ENCODE assay signal across 7 mouse cellular contexts in genomic region chr4:124751300-124752250, GRCm38 (mm10). TPM values are rescaled to one million over a fixed set of nuclear protein-coding genes. Genes with fewer than 3 reads are reported as not detected.
DNase-seq lines count a peak whose midpoint lies in the region; ATAC-seq and TF ChIP-seq lines count a peak whose summit lies in the region.

No protein-coding gene starts in this region.

- H3K27me3 ChIP-seq in embryonic facial prominence, embryonic 12.5 days, result no peaks in the 10 kb centered on the region
- H3K27me3 ChIP-seq in kidney, adult 2 months (replicated peaks; ENCODE audit: control insufficient read depth, insufficient read depth, low read length), result no peaks in the 10 kb centered on the region
- no peaks in the 10 kb centered on the region for H3K27me3 ChIP-seq in limb, embryonic 12.5 days
- no peaks in the 10 kb centered on the region for H3K27me3 ChIP-seq in midbrain, embryonic 15.5 days (replicated peaks)
- no peaks in the 10 kb centered on the region for H3K27me3 ChIP-seq in spleen, adult 2 months (ENCODE audit: control insufficient read depth, insufficient read depth, low read length)

- WGBS in embryonic facial prominence, embryonic 12.5 days, result under 1% methylated on average over 75 of the region's 75 CpGs
- under 1% methylated on average over 75 of the region's 75 CpGs for WGBS in kidney, adult 2 months
- under 1% methylated on average over 75 of the region's 75 CpGs for WGBS in limb, embryonic 12.5 days
- under 1% methylated on average over 75 of the region's 75 CpGs for WGBS in midbrain, embryonic 15.5 days
- under 1% methylated on average over 75 of the region's 75 CpGs for WGBS in spleen, adult 2 months

- peak; percentile 98 for ATAC-seq in embryonic facial prominence, embryonic 12.5 days (ENCODE audit: insufficient number of reproducible peaks, insufficient read depth, low FRiP score, low TSS enrichment)
- ATAC-seq in limb, embryonic 12.5 days (ENCODE audit: insufficient number of reproducible peaks, insufficient read depth, low FRiP score, low TSS enrichment, low read depth), result peak; percentile 99
- peak; percentile 99 for ATAC-seq in midbrain, embryonic 15.5 days (replicated peaks)

- H3K4me1 ChIP-seq in embryonic facial prominence, embryonic 12.5 days, result peaks cover 26% of the 10 kb centered on the region
- peaks cover 15% of the 10 kb centered on the region for H3K4me1 ChIP-seq in kidney, adult 2 months (ENCODE audit: control insufficient read depth, insufficient read depth, low read length)
- peaks cover 15% of the 10 kb centered on the region for H3K4me1 ChIP-seq in limb, embryonic 12.5 days (replicated peaks)
- H3K4me1 ChIP-seq in midbrain, embryonic 15.5 days, result peaks cover 16% of the 10 kb centered on the region
- peaks cover 16% of the 10 kb centered on the region; the same call in 1 of the 2 replicates for H3K4me1 ChIP-seq in spleen, adult 2 months (ENCODE audit: control insufficient read depth, insufficient read depth, insufficient read length)

- H3K4me2 ChIP-seq in embryonic facial prominence, embryonic 12.5 days (replicated peaks), result peak overlapping the region; percentile 96
- peak overlapping the region; percentile 97 for H3K4me2 ChIP-seq in limb, embryonic 12.5 days
- peak overlapping the region; percentile 95 for H3K4me2 ChIP-seq in midbrain, embryonic 15.5 days

- peak; percentile 99 for DNase-seq in adrenal gland, postnatal 25 days
- DNase-seq in heart, adult 18-20 months, result peak; percentile 99 to 100
- peak; percentile 99 for DNase-seq in kidney, adult 2 months
- DNase-seq in spleen, adult 2 months (ENCODE audit: low read depth in 1 of 2, low spot score in 2 of 2), result peak; percentile 88 to 98

- H3K36me3 ChIP-seq in embryonic facial prominence, embryonic 12.5 days, result no peaks in the 10 kb centered on the region
- H3K36me3 ChIP-seq in kidney, adult 2 months (ENCODE audit: control insufficient read depth, insufficient read depth, low read length), result no peaks in the 10 kb centered on the region
- peaks cover 3% of the 10 kb centered on the region; the same call in 1 of the 2 replicates for H3K36me3 ChIP-seq in limb, embryonic 12.5 days
- 0 out of 2 replicates have a peak, but pooled peaks cover 3% of the 10 kb centered on the region for H3K36me3 ChIP-seq in midbrain, embryonic 15.5 days (replicated peaks)
- H3K36me3 ChIP-seq in spleen, adult 2 months (ENCODE audit: control insufficient read depth, insufficient read depth, low read length), result no peaks in the 10 kb centered on the region

- peak; percentile 32 for TF ChIP-seq POLR2A in kidney, adult 2 months (IDR thresholded peaks at IDR 0.05; ENCODE audit: low read depth, low read length)
- peak; percentile 35 for TF ChIP-seq POLR2A in spleen, adult 2 months (IDR thresholded peaks at IDR 0.05; ENCODE audit: low read depth, low read length)

- H3K4me3 ChIP-seq in embryonic facial prominence, embryonic 12.5 days, result peak overlapping the region; percentile 79
- H3K4me3 ChIP-seq in kidney, adult 2 months (ENCODE audit: insufficient read depth, low read depth, low read length), result peak overlapping the region; percentile 77
- H3K4me3 ChIP-seq in limb, embryonic 12.5 days (replicated peaks), result peak overlapping the region; percentile 77
- H3K4me3 ChIP-seq in midbrain, embryonic 15.5 days, result peak overlapping the region; percentile 78
- H3K4me3 ChIP-seq in spleen, adult 2 months (ENCODE audit: extremely low read depth, insufficient read depth, insufficient read length), result peak overlapping the region; percentile 92

- H3K27ac ChIP-seq in embryonic facial prominence, embryonic 12.5 days, result no peak overlapping the region
- H3K27ac ChIP-seq in kidney, adult 2 months (ENCODE audit: insufficient read depth, low read depth, low read length), result peak overlapping the region; percentile 59
- H3K27ac ChIP-seq in limb, embryonic 12.5 days, result no peak overlapping the region
- H3K27ac ChIP-seq in midbrain, embryonic 15.5 days, result peak overlapping the region; percentile 39; the same call in 1 of the 2 replicates
- H3K27ac ChIP-seq in spleen, adult 2 months (ENCODE audit: insufficient read depth, low read length), result peak overlapping the region; percentile 86

- peak overlapping the region; percentile 80 for H3K9ac ChIP-seq in embryonic facial prominence, embryonic 12.5 days
- peak overlapping the region; percentile 80 for H3K9ac ChIP-seq in limb, embryonic 12.5 days (replicated peaks)
- peak overlapping the region; percentile 64 for H3K9ac ChIP-seq in midbrain, embryonic 15.5 days

- no peaks in the 10 kb centered on the region for H3K9me3 ChIP-seq in embryonic facial prominence, embryonic 12.5 days
- no peaks in the 10 kb centered on the region for H3K9me3 ChIP-seq in limb, embryonic 12.5 days
- H3K9me3 ChIP-seq in midbrain, embryonic 15.5 days, result no peaks in the 10 kb centered on the region

- TF ChIP-seq CTCF in kidney, adult 2 months (conservative IDR thresholded peaks at IDR 0.05; ENCODE audit: insufficient read depth, insufficient read length, low read depth, low read length), result no peak
- TF ChIP-seq CTCF in spleen, adult 2 months (IDR thresholded peaks at IDR 0.05; ENCODE audit: extremely low read depth, insufficient read depth, insufficient read length, insufficient replicate concordance), result no peak

RNA-seq across cellular contexts. Expression of gene Inpp5b, which starts 9.9 kb away (rescaled TPM):
- total RNA-seq in adrenal gland, postnatal 25 days (2021), result 20.9 and 24.8 TPM in 2 replicates
- polyA plus RNA-seq in embryonic facial prominence, embryonic 12.5 days (2016; fragmentation: Nextera tagmentation; extraction: Ambion mirVana), result 28.7 and 29.5 TPM in 2 replicates
- 1 to 10 TPM; 5.6 to 7.0 TPM for total RNA-seq in heart, adult 18-20 months (2021)
- 61.0 and 64.2 TPM in 2 replicates for polyA plus RNA-seq in kidney, adult 2 months (2012; rRNA removed)
- polyA plus RNA-seq in limb, embryonic 12.5 days (2016; fragmentation: Nextera tagmentation; extraction: Ambion mirVana), result 23.8 and 25.0 TPM in 2 replicates
- polyA plus RNA-seq in midbrain, embryonic 15.5 days (2015; fragmentation: Nextera tagmentation; extraction: Ambion mirVana), result 22.4 and 29.1 TPM in 2 replicates
- polyA plus RNA-seq in spleen, adult 2 months (2012; rRNA removed), result 31.3 and 33.4 TPM in 2 replicates

RNA-seq across cellular contexts. Expression of gene Sf3a3, which starts 37.0 kb away (rescaled TPM):
- 40.2 and 46.8 TPM in 2 replicates for total RNA-seq in adrenal gland, postnatal 25 days (2021)
- 205 and 210 TPM in 2 replicates for polyA plus RNA-seq in embryonic facial prominence, embryonic 12.5 days (2016; fragmentation: Nextera tagmentation; extraction: Ambion mirVana)
- 10 to 100 TPM; 18.8 to 19.4 TPM for total RNA-seq in heart, adult 18-20 months (2021)
- polyA plus RNA-seq in kidney, adult 2 months (2012; rRNA removed), result 11.1 and 14.5 TPM in 2 replicates
- polyA plus RNA-seq in limb, embryonic 12.5 days (2016; fragmentation: Nextera tagmentation; extraction: Ambion mirVana), result 221 and 223 TPM in 2 replicates
- 110 and 112 TPM in 2 replicates for polyA plus RNA-seq in midbrain, embryonic 15.5 days (2015; fragmentation: Nextera tagmentation; extraction: Ambion mirVana)
- polyA plus RNA-seq in spleen, adult 2 months (2012; rRNA removed), result 8.6 and 8.8 TPM in 2 replicates

RNA-seq across cellular contexts. Expression of gene Mtf1, which starts 50.3 kb away (rescaled TPM):
- total RNA-seq in adrenal gland, postnatal 25 days (2021), result 20.4 and 22.5 TPM in 2 replicates
- 12.8 and 14.6 TPM in 2 replicates for polyA plus RNA-seq in embryonic facial prominence, embryonic 12.5 days (2016; fragmentation: Nextera tagmentation; extraction: Ambion mirVana)
- 10 to 100 TPM; 15.0 to 15.1 TPM for total RNA-seq in heart, adult 18-20 months (2021)
- 7.5 and 8.9 TPM in 2 replicates for polyA plus RNA-seq in kidney, adult 2 months (2012; rRNA removed)
- 14.1 and 15.0 TPM in 2 replicates for polyA plus RNA-seq in limb, embryonic 12.5 days (2016; fragmentation: Nextera tagmentation; extraction: Ambion mirVana)
- 13.7 and 16.0 TPM in 2 replicates for polyA plus RNA-seq in midbrain, embryonic 15.5 days (2015; fragmentation: Nextera tagmentation; extraction: Ambion mirVana)
- 5.5 and 5.9 TPM in 2 replicates for polyA plus RNA-seq in spleen, adult 2 months (2012; rRNA removed)

RNA-seq across cellular contexts. Expression of gene Fhl3, which starts 51.1 kb away (rescaled TPM):
- total RNA-seq in adrenal gland, postnatal 25 days (2021), result 6.7 and 8.7 TPM in 2 replicates
- 12.5 and 14.3 TPM in 2 replicates for polyA plus RNA-seq in embryonic facial prominence, embryonic 12.5 days (2016; fragmentation: Nextera tagmentation; extraction: Ambion mirVana)
- total RNA-seq in heart, adult 18-20 months (2021), result 10 to 100 TPM in 1 of 2 experiments, 1 to 10 TPM in 1; 8.2 to 13.8 TPM
- polyA plus RNA-seq in kidney, adult 2 months (2012; rRNA removed), result 8.5 and 10.8 TPM in 2 replicates
- 7.3 and 10.9 TPM in 2 replicates for polyA plus RNA-seq in limb, embryonic 12.5 days (2016; fragmentation: Nextera tagmentation; extraction: Ambion mirVana)
- polyA plus RNA-seq in midbrain, embryonic 15.5 days (2015; fragmentation: Nextera tagmentation; extraction: Ambion mirVana), result 1.6 and 2.2 TPM in 2 replicates
- 19.4 and 25.0 TPM in 2 replicates for polyA plus RNA-seq in spleen, adult 2 months (2012; rRNA removed)

RNA-seq across cellular contexts. Expression of gene Utp11, which starts 58.2 kb away (rescaled TPM):
- total RNA-seq in adrenal gland, postnatal 25 days (2021), result 38.1 and 43.0 TPM in 2 replicates
- 81.1 and 86.4 TPM in 2 replicates for polyA plus RNA-seq in embryonic facial prominence, embryonic 12.5 days (2016; fragmentation: Nextera tagmentation; extraction: Ambion mirVana)
- 10 to 100 TPM; 11.0 to 14.0 TPM for total RNA-seq in heart, adult 18-20 months (2021)
- polyA plus RNA-seq in kidney, adult 2 months (2012; rRNA removed), result 6.4 and 7.9 TPM in 2 replicates
- 82.6 and 86.4 TPM in 2 replicates for polyA plus RNA-seq in limb, embryonic 12.5 days (2016; fragmentation: Nextera tagmentation; extraction: Ambion mirVana)
- polyA plus RNA-seq in midbrain, embryonic 15.5 days (2015; fragmentation: Nextera tagmentation; extraction: Ambion mirVana), result 36.8 and 41.8 TPM in 2 replicates
- polyA plus RNA-seq in spleen, adult 2 months (2012; rRNA removed), result 3.0 and 3.4 TPM in 2 replicates

Comparison
In these comparisons a context has a peak if more than half of its experiments do, and no peak if none do; other contexts are left out.
1. H3K27ac ChIP-seq: peak in kidney, adult 2 months (single experiment), midbrain, embryonic 15.5 days (single experiment) and spleen, adult 2 months (single experiment); none in embryonic facial prominence, embryonic 12.5 days (single experiment) and limb, embryonic 12.5 days (single experiment).
2. Peak in every context shown above with its lines, with median percentiles within 50 percentile points of each other: DNase-seq, ATAC-seq, H3K4me2 ChIP-seq, H3K4me3 ChIP-seq and H3K9ac ChIP-seq.